Mouse (Mus musculus) MEL (cell line): ENCODE data around the gene Syt6. TPM values are rescaled to one million over a fixed set of nuclear protein-coding genes. Genes with fewer than 3 reads are reported as not detected.

Source experiments
- DNase-seq: peaks from one replicate; pipeline ENCODE4 v3.0.0; 2011; ENCODE audit warnings: low read depth, low spot score
- H3K27ac ChIP-seq: 2 replicates; pipeline ENCODE4 v1.5.1; 2012; ENCODE audit warnings: low read depth, mild to moderate bottlenecking, control low read depth, low read length, moderate library complexity; ENCODE audit not compliant: control insufficient read depth
- H3K27me3 ChIP-seq, 2 experiments: fragments of 150-350 bp in 1 of 2; sonication (generic) in 1 of 2; 2 replicates each; pipeline ENCODE4 v1.6.1; 2012; ENCODE audit warnings: low read length in 2 of 2, mild to moderate bottlenecking in 2 of 2, improper control_type of control experiment in 1 of 2, moderate library complexity in 1 of 2; ENCODE audit not compliant: insufficient read depth in 2 of 2, control insufficient read depth in 1 of 2
- H3K36me3 ChIP-seq, 2 experiments: 2 replicates each; pipeline ENCODE4 v1.6.1; 2012 to 2014; ENCODE audit warnings: low read length in 2 of 2, improper control_type of control experiment in 1 of 2, inconsistent platforms in 1 of 2, mild to moderate bottlenecking in 1 of 2; ENCODE audit not compliant: insufficient read depth in 2 of 2, control insufficient read depth in 1 of 2
- H3K4me1 ChIP-seq, 2 experiments: fragments of 150-350 bp in 1 of 2; sonication (generic) in 1 of 2; 2 replicates each; pipeline ENCODE4 v1.6.1; 2012; ENCODE audit warnings: low read length in 2 of 2, improper control_type of control experiment in 1 of 2, mild to moderate bottlenecking in 1 of 2; ENCODE audit not compliant: insufficient read depth in 2 of 2, control insufficient read depth in 1 of 2
- H3K4me3 ChIP-seq, 2 experiments: fragments of 150-350 bp in 1 of 2; sonication (generic) in 1 of 2; 2 replicates each; pipeline ENCODE4 v1.5.1; 2012; ENCODE audit warnings: low read depth in 2 of 2, low read length in 2 of 2, mild to moderate bottlenecking in 2 of 2, moderate library complexity in 2 of 2, control low read depth in 1 of 2, improper control_type of control experiment in 1 of 2; ENCODE audit not compliant: control insufficient read depth in 1 of 2, insufficient read depth in 1 of 2
- H3K79me2 ChIP-seq: 2 replicates; pipeline ENCODE4 v1.6.1; 2012; ENCODE audit warnings: mild to moderate bottlenecking, low read length, moderate library complexity; ENCODE audit not compliant: control insufficient read depth, poor library complexity, insufficient read depth
- H3K9ac ChIP-seq: 2 replicates; pipeline ENCODE4 v1.6.1; 2012; ENCODE audit warnings: low read depth, mild to moderate bottlenecking, control low read depth, low read length, moderate library complexity; ENCODE audit not compliant: control insufficient read depth, poor library complexity, severe bottlenecking
- H3K9me3 ChIP-seq: fragments of 150-350 bp; sonication (generic); replicated peaks from 2 replicates; pipeline ENCODE4 v1.6.1; 2012; ENCODE audit warnings: mild to moderate bottlenecking, low read length, improper control_type of control experiment, moderate library complexity; ENCODE audit not compliant: insufficient read depth
- BHLHE40 ChIP-seq: IDR thresholded peaks from 2 replicates; pipeline ENCODE4 v1.6.1; 2012; ENCODE audit warnings: low read depth, mild to moderate bottlenecking, inconsistent platforms, low read length, improper control_type of control experiment, borderline replicate concordance
- CHD1 ChIP-seq: IDR thresholded peaks from 2 replicates; pipeline ENCODE4 v1.6.1; 2012; ENCODE audit warnings: low read depth, mild to moderate bottlenecking, inconsistent platforms, low read length, improper control_type of control experiment
- CTCF ChIP-seq, 3 experiments: IDR thresholded peaks in 2 of 3; conservative IDR thresholded peaks in 1 of 3; 2 replicates each; pipeline ENCODE4 v1.5.1; 2011 to 2012; ENCODE audit warnings: low read length in 3 of 3, low read depth in 2 of 3, mild to moderate bottlenecking in 2 of 3, improper control_type of control experiment in 1 of 3, inconsistent platforms in 1 of 3, mixed read lengths in 1 of 3, moderate library complexity in 1 of 3; ENCODE audit not compliant: control insufficient read depth in 1 of 3, insufficient read depth in 1 of 3, poor library complexity in 1 of 3, severe bottlenecking in 1 of 3
- E2F4 ChIP-seq: IDR thresholded peaks from 2 replicates; pipeline ENCODE4 v1.6.1; 2011; ENCODE audit warnings: low read depth, low read length, improper control_type of control experiment, borderline replicate concordance
- ELF1 ChIP-seq: IDR thresholded peaks from 2 replicates; pipeline ENCODE4 v1.6.1; 2014; ENCODE audit warnings: low read depth, mild to moderate bottlenecking, inconsistent platforms, low read length, improper control_type of control experiment, moderate library complexity
- EP300 ChIP-seq, 2 experiments: IDR thresholded peaks; 2 replicates each; pipeline ENCODE4 v1.6.1; 2011; ENCODE audit warnings: improper control_type of control experiment in 2 of 2, low read length in 2 of 2, low read depth in 1 of 2, mild to moderate bottlenecking in 1 of 2
- ETS1 ChIP-seq: IDR thresholded peaks from 2 replicates; pipeline ENCODE4 v1.6.1; 2012; ENCODE audit warnings: low read depth, mild to moderate bottlenecking, inconsistent platforms, low read length, improper control_type of control experiment, moderate library complexity
- GABPA ChIP-seq: IDR thresholded peaks from 2 replicates; pipeline ENCODE4 v1.6.1; 2012; ENCODE audit warnings: low read depth, mild to moderate bottlenecking, inconsistent platforms, low read length, improper control_type of control experiment, moderate library complexity
- HCFC1 ChIP-seq: IDR thresholded peaks from 2 replicates; pipeline ENCODE4 v1.6.1; 2012; ENCODE audit warnings: low read depth, mild to moderate bottlenecking, inconsistent platforms, low read length, improper control_type of control experiment, moderate library complexity
- MAX ChIP-seq: IDR thresholded peaks from 2 replicates; pipeline ENCODE4 v1.6.1; 2011; ENCODE audit warnings: low read length, improper control_type of control experiment
- MAZ ChIP-seq: IDR thresholded peaks from 2 replicates; pipeline ENCODE4 v1.6.1; 2012; ENCODE audit warnings: low read depth, mild to moderate bottlenecking, inconsistent platforms, low read length, improper control_type of control experiment
- MYC ChIP-seq: IDR thresholded peaks from 2 replicates; pipeline ENCODE4 v1.6.1; 2011; ENCODE audit warnings: low read depth, mild to moderate bottlenecking, low read length, improper control_type of control experiment, moderate library complexity
- NELFE ChIP-seq: IDR thresholded peaks from 2 replicates; pipeline ENCODE4 v1.6.1; 2011; ENCODE audit warnings: low read depth, low read length, improper control_type of control experiment
- NRF1 ChIP-seq: IDR thresholded peaks from 2 replicates; pipeline ENCODE4 v1.6.1; 2014; ENCODE audit warnings: low read depth, mild to moderate bottlenecking, inconsistent platforms, low read length, improper control_type of control experiment, moderate library complexity; ENCODE audit not compliant: poor library complexity, insufficient read depth, severe bottlenecking
- POLR2A ChIP-seq, 2 experiments: IDR thresholded peaks; 2 replicates each; pipeline ENCODE4 v1.6.1; 2011 to 2012; ENCODE audit warnings: low read length in 2 of 2, mild to moderate bottlenecking in 2 of 2, control low read depth in 1 of 2, improper control_type of control experiment in 1 of 2, low read depth in 1 of 2, moderate library complexity in 1 of 2; ENCODE audit not compliant: control insufficient read depth in 1 of 2, insufficient read depth in 1 of 2, poor library complexity in 1 of 2
- POLR2AphosphoS5 ChIP-seq: IDR thresholded peaks from 2 replicates; pipeline ENCODE4 v1.6.1; 2012; ENCODE audit warnings: low read depth, borderline replicate concordance, mild to moderate bottlenecking, inconsistent platforms, low read length, moderate library complexity, mixed read lengths
- RAD21 ChIP-seq: IDR thresholded peaks from 2 replicates; pipeline ENCODE4 v1.6.1; 2011; ENCODE audit warnings: mild to moderate bottlenecking, low read depth, low read length, improper control_type of control experiment
- RCOR1 ChIP-seq: IDR thresholded peaks from 2 replicates; pipeline ENCODE4 v1.6.1; 2012; ENCODE audit warnings: low read depth, mild to moderate bottlenecking, inconsistent platforms, low read length, improper control_type of control experiment
- SMC3 ChIP-seq: IDR thresholded peaks from 2 replicates; pipeline ENCODE4 v1.6.1; 2011; ENCODE audit warnings: low read depth, low read length, improper control_type of control experiment
- TAL1 ChIP-seq: IDR thresholded peaks from 2 replicates; pipeline ENCODE4 v1.6.1; 2012; ENCODE audit warnings: mild to moderate bottlenecking, inconsistent platforms, low read length, moderate library complexity, mixed read lengths
- USF1 ChIP-seq: IDR thresholded peaks from 2 replicates; pipeline ENCODE4 v1.6.1; 2014; ENCODE audit warnings: low read depth, mild to moderate bottlenecking, inconsistent platforms, low read length, improper control_type of control experiment, moderate library complexity
- ZC3H11A ChIP-seq: IDR thresholded peaks from 2 replicates; pipeline ENCODE4 v1.6.1; 2012; ENCODE audit warnings: low read depth, mild to moderate bottlenecking, inconsistent platforms, low read length, improper control_type of control experiment
- ZKSCAN1 ChIP-seq: IDR thresholded peaks from 2 replicates; pipeline ENCODE4 v1.6.1; 2012; ENCODE audit warnings: low read depth, mild to moderate bottlenecking, inconsistent platforms, low read length, improper control_type of control experiment, moderate library complexity
- ZMIZ1 ChIP-seq: IDR thresholded peaks from 2 replicates; pipeline ENCODE4 v1.6.1; 2012; ENCODE audit warnings: low read depth, mild to moderate bottlenecking, inconsistent platforms, low read length, improper control_type of control experiment, moderate library complexity
- ZNF384 ChIP-seq: IDR thresholded peaks from 2 replicates; pipeline ENCODE4 v1.6.1; 2012; ENCODE audit warnings: low read depth, mild to moderate bottlenecking, inconsistent platforms, low read length, improper control_type of control experiment
- polyA plus RNA-seq, 2 experiments: library from polyadenylated mRNA; stranded (reverse) in 1 of 2; unstranded in 1 of 2; fragments of >175 nt in 1 of 2; fragments of >200 nt in 1 of 2; gene quantifications; 2 replicates each; pipeline versions ENCODE4 v1.2.1 to v1.2.4; 2012; ENCODE audit warnings: low replicate concordance in 2 of 2, low read depth in 1 of 2; ENCODE audit not compliant: insufficient read length in 2 of 2, insufficient read depth in 1 of 2, missing spikeins in 1 of 2
- total RNA-seq: library from RNA; depleted of rRNA; stranded (reverse); fragments of 300-350 nt; gene quantifications from 2 replicates; pipeline ENCODE4 v1.2.3, GENCODE M21; 2012

Syt6 gene
- total and polyA plus RNA-seq, 3 experiments: 0.04 TPM; not detected in 2

DNA sequence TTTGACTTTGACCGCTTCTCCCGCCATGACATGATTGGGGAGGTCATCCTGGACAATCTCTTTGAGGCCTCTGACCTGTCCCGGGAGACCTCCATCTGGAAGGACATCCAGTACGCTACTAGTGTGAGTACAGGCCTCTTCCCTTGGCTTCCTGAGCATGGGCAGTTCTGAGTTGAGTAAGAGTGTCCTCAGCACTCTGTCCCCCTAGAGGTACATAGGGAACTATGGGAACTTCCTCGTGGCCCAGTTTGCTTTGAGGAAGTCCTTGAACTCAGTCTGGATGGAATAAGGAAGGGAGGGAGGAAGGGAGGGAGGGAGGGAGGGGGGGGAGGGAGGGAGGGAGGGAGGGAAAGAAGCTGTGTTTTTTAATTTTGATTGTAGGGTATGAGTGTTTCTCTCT lies 12.6 kb downstream of the Syt6 start:
- no peaks in the 10 kb centered on the region for H3K4me1 ChIP-seq

DNA sequence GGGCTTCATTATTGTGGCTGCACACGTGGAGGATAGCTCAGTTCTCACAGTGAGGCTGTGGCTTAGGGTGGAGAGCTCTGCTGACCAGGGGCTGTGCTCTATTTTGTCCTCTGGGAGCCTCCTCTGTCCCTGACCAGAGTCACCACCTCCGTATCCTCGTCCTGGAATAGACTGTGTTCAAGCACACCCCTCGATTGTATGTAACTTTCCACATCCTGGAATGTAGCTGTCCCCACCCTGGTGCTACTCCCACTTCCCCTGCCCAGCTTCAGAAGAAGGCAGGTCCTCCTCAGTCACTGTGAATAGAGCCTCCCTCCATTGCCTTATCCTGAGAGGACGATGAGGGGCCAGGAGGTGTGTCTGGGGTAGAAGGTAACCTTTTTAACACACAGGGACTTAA lies 14.6 kb downstream of the Syt6 start:
- Histone ChIP-seq H3K27ac (no peak overlapping the region), H3K4me3 (no peak overlapping the region), H3K79me2 (no peaks in the 10 kb centered on the region), H3K9me3 (no peaks in the 10 kb centered on the region), H3K4me1 (0 out of 4 replicates have a peak, but pooled peaks cover 0 to 3% of the 10 kb centered on the region in 2 experiments), H3K9ac (no peak overlapping the region), H3K36me3 (no peaks in the 10 kb centered on the region; a peak in 1 of 4 replicates), H3K27me3 (no peaks in the 10 kb centered on the region)
- TF ChIP-seq EP300 (IDR thresholded peaks at IDR 0.05; ENCODE audit: low read depth in 1 of 2, low read length in 2 of 2) (no peak), CTCF (IDR thresholded peaks at IDR 0.05 in 2 of 3, conservative IDR thresholded peaks at IDR 0.05 in 1 of 3; ENCODE audit: control insufficient read depth in 1 of 3, insufficient read depth in 1 of 3, low read depth in 2 of 3, low read length in 3 of 3, poor library complexity in 1 of 3, severe bottlenecking in 1 of 3) (no peak), ETS1 (no peak), POLR2AphosphoS5 (no peak), POLR2A (IDR thresholded peaks at IDR 0.05; ENCODE audit: control insufficient read depth in 1 of 2, insufficient read depth in 1 of 2, low read depth in 1 of 2, low read length in 2 of 2, poor library complexity in 1 of 2) (no peak), GABPA (no peak), ELF1 (no peak), MAX (no peak), ZNF384 (no peak), SMC3 (no peak), RCOR1 (no peak)
- DNase-seq: no peak

More for the DNA sequence above, 12.6 kb downstream of the Syt6 start:
- DNase-seq: no peak
- no peaks in the 10 kb centered on the region for H3K79me2 ChIP-seq
- no peaks in the 10 kb centered on the region for H3K36me3 ChIP-seq
- H3K4me3 ChIP-seq: no peak overlapping the region
- H3K9me3 ChIP-seq: no peaks in the 10 kb centered on the region
- H3K9ac ChIP-seq: no peak overlapping the region
- no peaks in the 10 kb centered on the region; a peak in 1 of 4 replicates for H3K27me3 ChIP-seq
- no peak for TF ChIP-seq ZC3H11A
- TF ChIP-seq E2F4: no peak
- TF ChIP-seq NRF1: no peak
- no peak for TF ChIP-seq TAL1
- no peak overlapping the region for H3K27ac ChIP-seq

DNA sequence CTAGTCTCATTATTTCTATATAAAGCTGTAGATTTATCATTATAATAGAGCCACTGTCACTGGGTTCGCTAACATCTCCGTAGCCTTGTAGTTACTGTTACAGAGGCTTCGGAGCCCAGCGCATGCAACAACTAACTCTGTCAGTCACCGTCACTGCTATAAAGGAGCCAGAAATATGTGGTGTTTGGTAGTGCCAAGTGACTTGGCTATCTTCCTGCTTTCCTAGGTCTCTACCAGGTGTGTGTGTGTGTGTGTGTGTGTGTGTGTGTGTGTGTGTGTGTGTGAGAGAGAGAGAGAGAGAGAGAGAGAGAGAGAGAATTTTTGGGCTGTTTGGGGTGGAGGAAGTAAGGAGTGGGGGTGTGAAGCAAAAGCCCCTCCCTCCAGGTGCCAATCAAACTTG lies 17.6 kb downstream of the Syt6 start:
- H3K27ac ChIP-seq: no peak overlapping the region
- 0 out of 4 replicates have a peak, but pooled peaks cover 0 to 3% of the 10 kb centered on the region in 2 experiments for H3K4me1 ChIP-seq
- no peaks in the 10 kb centered on the region for H3K9me3 ChIP-seq
- no peaks in the 10 kb centered on the region for H3K79me2 ChIP-seq
- DNase-seq: no peak
- H3K36me3 ChIP-seq: no peaks in the 10 kb centered on the region; a peak in 1 of 4 replicates
- H3K27me3 ChIP-seq: peaks cover 0 to 2% of the 10 kb centered on the region in 2 experiments; a peak in 1 of 4 replicates
- no peak overlapping the region for H3K4me3 ChIP-seq
- no peak overlapping the region for H3K9ac ChIP-seq
- TF ChIP-seq POLR2A (IDR thresholded peaks at IDR 0.05; ENCODE audit: control insufficient read depth in 1 of 2, insufficient read depth in 1 of 2, low read depth in 1 of 2, low read length in 2 of 2, poor library complexity in 1 of 2) (no peak), NRF1 (no peak), ZC3H11A (no peak), ZMIZ1 (no peak), MAZ (no peak), TAL1 (no peak), RAD21 (no peak), HCFC1 (no peak), ZKSCAN1 (no peak), USF1 (no peak), CTCF (IDR thresholded peaks at IDR 0.05 in 2 of 3, conservative IDR thresholded peaks at IDR 0.05 in 1 of 3; ENCODE audit: control insufficient read depth in 1 of 3, insufficient read depth in 1 of 3, low read depth in 2 of 3, low read length in 3 of 3, poor library complexity in 1 of 3, severe bottlenecking in 1 of 3) (no peak), MYC (no peak), RCOR1 (no peak), CHD1 (no peak), ETS1 (no peak), BHLHE40 (no peak), ZNF384 (no peak), NELFE (no peak), POLR2AphosphoS5 (no peak)
